Mouse (Mus musculus): ENCODE results near the gene Nav3.

DNA sequence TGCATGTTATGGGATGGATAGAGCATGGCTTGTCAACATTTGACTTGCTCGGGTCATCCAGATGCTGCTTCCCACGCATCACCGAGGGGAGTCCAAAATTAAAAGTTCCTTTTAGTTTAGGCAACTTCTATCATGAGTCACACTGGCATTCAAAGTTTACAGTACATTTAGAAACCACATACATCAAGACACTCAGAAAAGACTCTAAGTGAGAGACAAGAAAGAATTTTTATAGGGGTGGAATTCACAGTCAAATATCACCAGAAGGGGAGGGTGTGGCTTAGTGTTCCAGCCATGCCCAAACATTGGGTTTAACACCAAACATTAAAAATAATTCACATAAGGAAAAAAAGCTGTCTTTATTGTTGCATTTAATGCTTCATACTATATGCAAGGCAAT lies 57.4 kb downstream of the Nav3 start:
- TF ChIP-seq TAL1 (IDR thresholded peaks at IDR 0.05; ENCODE audit: low read length) (no peak), CTCF (IDR thresholded peaks at IDR 0.05 in 2 of 3, conservative IDR thresholded peaks at IDR 0.05 in 1 of 3; ENCODE audit: control insufficient read depth in 1 of 3, insufficient read depth in 1 of 3, low read depth in 2 of 3, low read length in 3 of 3, poor library complexity in 1 of 3, severe bottlenecking in 1 of 3) (no peak), MYC (IDR thresholded peaks at IDR 0.05; ENCODE audit: low read depth, low read length) (no peak), UBTF (IDR thresholded peaks at IDR 0.05; ENCODE audit: borderline replicate concordance, insufficient read depth, low read depth, low read length) (no peak)

All from MEL (cell line).